Mouse (Mus musculus) liver, embryonic 15.5 days (tissue): Measurements from ENCODE around the gene Olfr820. TPM values are rescaled to one million over a fixed set of nuclear protein-coding genes. Genes with fewer than 3 reads are reported as not detected.
"Not testable (repeated sequence)": the region's sequence is repeated elsewhere in the genome, so short reads cannot be mapped to it uniquely, and the experiment has no call there.

Experiments used
- ATAC-seq: fragments of 200-750 bp; cut with Nextera tagmentation; 2 replicates; pipeline ENCODE4 v1.8.0; 2017; ENCODE audit warnings: moderate number of reproducible peaks, mild to moderate bottlenecking, moderate library complexity; ENCODE audit not compliant: insufficient read depth
- H3K27ac ChIP-seq: fragments of 300-500 bp; sonication (generic); replicated peaks from 2 replicates; pipeline ENCODE4 v1.5.1; 2015; ENCODE audit warnings: mild to moderate bottlenecking, inconsistent platforms
- H3K27me3 ChIP-seq: fragments of 300-500 bp; sonication (generic); 2 replicates; pipeline ENCODE4 v1.6.1; 2015; ENCODE audit warnings: mild to moderate bottlenecking, inconsistent platforms
- H3K36me3 ChIP-seq: fragments of 300-500 bp; sonication (generic); replicated peaks from 2 replicates; pipeline ENCODE4 v1.6.1; 2015; ENCODE audit warnings: moderate library complexity, mild to moderate bottlenecking, inconsistent platforms
- H3K4me1 ChIP-seq: fragments of 300-500 bp; sonication (generic); replicated peaks from 2 replicates; pipeline ENCODE4 v1.6.1; 2015; ENCODE audit warnings: inconsistent platforms
- H3K4me2 ChIP-seq: fragments of 300-500 bp; sonication (generic); 2 replicates; pipeline ENCODE4 v1.6.1; 2015; ENCODE audit warnings: moderate library complexity, mild to moderate bottlenecking, inconsistent platforms
- H3K4me3 ChIP-seq: fragments of 300-500 bp; sonication (generic); replicated peaks from 2 replicates; pipeline ENCODE4 v1.5.1; 2015; ENCODE audit warnings: mild to moderate bottlenecking, inconsistent platforms
- H3K9ac ChIP-seq: fragments of 300-500 bp; sonication (generic); 2 replicates; pipeline ENCODE4 v1.6.1; 2015; ENCODE audit warnings: moderate library complexity, mild to moderate bottlenecking, inconsistent platforms
- H3K9me3 ChIP-seq: fragments of 300-500 bp; sonication (generic); replicated peaks from 2 replicates; pipeline ENCODE4 v1.6.1; 2016; ENCODE audit warnings: inconsistent platforms
- WGBS: fragments of 180-500 bp; shearing (Covaris S2); methylation state at CpG from one replicate; pipeline ENCODE4 v1.1.7; 2015; ENCODE audit warnings: mixed read lengths; ENCODE audit not compliant: insufficient replicate concordance; 5-methylcytosine and 5-hydroxymethylcytosine counted together
- polyA plus RNA-seq: library from polyadenylated mRNA; unstranded; fragments of >200 nt; fragmentation: Nextera tagmentation; extraction: Ambion mirVana; gene quantifications from 2 replicates; pipeline ENCODE4 v1.2.1, GENCODE M21; 2015

The Olfr820 gene
- not detected in 2 replicates for polyA plus RNA-seq

DNA sequence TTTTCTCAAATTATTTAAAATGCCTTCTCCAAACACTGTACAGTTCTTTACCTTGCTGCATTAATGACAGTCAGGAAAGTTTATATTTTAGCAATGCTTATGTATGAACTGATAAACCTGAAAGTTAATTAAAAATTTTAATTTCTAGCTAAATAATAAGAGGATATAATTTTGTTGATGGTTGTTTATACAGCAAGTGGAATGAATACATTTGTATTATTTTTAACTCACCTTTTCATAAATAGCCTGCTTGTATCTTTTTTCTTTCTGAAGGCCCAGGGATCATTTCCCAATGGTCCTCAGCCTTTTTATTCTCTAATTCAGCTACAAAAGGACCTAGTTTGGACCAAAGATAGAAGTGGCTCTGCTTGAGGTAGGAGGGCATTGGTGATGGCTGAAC, at the start of gene Olfr820:
Olfr820 (plus strand) TSS at position 301 of the 400 bp plus-strand sequence.
- no peak for ATAC-seq
- no peaks in the 10 kb centered on the region for H3K36me3 ChIP-seq

GRCm38 (mm10) chr10:129966232-129966631, 46.2 kb upstream of the Olfr820 start:
- not testable (repeated sequence) for ATAC-seq, H3K4me2 ChIP-seq, H3K36me3 ChIP-seq, H3K27ac ChIP-seq, H3K9ac ChIP-seq, H3K9me3 ChIP-seq, H3K4me1 ChIP-seq, H3K4me3 ChIP-seq, H3K27me3 ChIP-seq
- WGBS: 78% methylated on average over 2 of the region's 3 CpGs

More for the DNA sequence above, at the start of gene Olfr820:
- no peak within 1 kb of the TSS for H3K4me3 ChIP-seq
- H3K4me1 ChIP-seq: no peaks in the 10 kb centered on the region
- H3K9ac ChIP-seq: no peak within 1 kb of the TSS
- H3K27ac ChIP-seq: no peak within 1 kb of the TSS
- no peak within 1 kb of the TSS for H3K4me2 ChIP-seq
- H3K27me3 ChIP-seq: no peaks in the 10 kb centered on the region
- no peaks in the 10 kb centered on the region for H3K9me3 ChIP-seq

DNA sequence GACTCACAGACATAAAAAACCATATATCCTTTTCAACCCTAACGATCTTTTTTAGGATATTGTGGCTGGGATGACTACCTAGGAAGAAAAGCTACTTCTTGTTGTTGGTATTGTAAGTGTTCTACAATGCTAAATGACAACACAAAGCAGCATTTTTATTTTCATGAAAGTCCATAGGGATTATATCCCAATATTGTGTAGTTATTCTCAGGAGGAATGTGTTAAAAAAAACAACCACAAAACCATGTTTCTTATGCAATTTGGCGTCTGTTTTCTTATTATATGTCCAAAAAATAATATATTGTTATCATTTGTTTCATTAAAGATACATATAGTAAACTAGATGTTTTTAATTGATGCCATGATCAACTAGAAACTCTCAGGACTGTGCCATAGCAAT, 45.3 kb upstream of the Olfr820 start, which contains the start of gene Olfr819:
Olfr819 (minus strand) TSS at position 101 of the 400 bp plus-strand sequence.
- not testable (repeated sequence) for H3K9ac ChIP-seq, H3K9me3 ChIP-seq, H3K4me1 ChIP-seq, H3K4me3 ChIP-seq, H3K4me2 ChIP-seq, H3K27ac ChIP-seq, H3K27me3 ChIP-seq, ATAC-seq, H3K36me3 ChIP-seq
- WGBS: 50% methylated on average over 2 of the region's 2 CpGs

GRCm38 (mm10) chr10:129972994-129973393, 39.4 kb upstream of the Olfr820 start:
- H3K9ac ChIP-seq, H3K4me1 ChIP-seq, H3K4me3 ChIP-seq, H3K9me3 ChIP-seq, ATAC-seq, H3K27me3 ChIP-seq, H3K27ac ChIP-seq, H3K36me3 ChIP-seq, H3K4me2 ChIP-seq: not testable (repeated sequence)
- WGBS: no CpG with 5 or more reads among the region's 3 CpGs

DNA sequence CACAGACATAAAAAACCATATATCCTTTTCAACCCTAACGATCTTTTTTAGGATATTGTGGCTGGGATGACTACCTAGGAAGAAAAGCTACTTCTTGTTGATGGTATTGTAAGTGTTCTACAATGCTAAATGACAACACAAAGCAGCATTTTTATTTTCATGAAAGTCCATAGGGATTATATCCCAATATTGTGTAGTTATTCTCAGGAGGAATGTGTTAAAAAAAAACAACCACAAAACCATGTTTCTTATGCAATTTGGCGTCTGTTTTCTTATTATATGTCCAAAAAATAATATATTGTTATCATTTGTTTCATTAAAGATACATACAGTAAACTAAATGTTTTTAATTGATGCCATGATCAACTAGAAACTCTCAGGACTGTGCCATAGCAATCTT, 36.4 kb upstream of the Olfr820 start, which contains the start of gene Olfr247:
Olfr247 (minus strand) TSS at position 101 of the 400 bp plus-strand sequence.
- not testable (repeated sequence) for H3K27ac ChIP-seq, H3K27me3 ChIP-seq, H3K9me3 ChIP-seq, H3K4me2 ChIP-seq, ATAC-seq, H3K36me3 ChIP-seq, H3K9ac ChIP-seq, H3K4me1 ChIP-seq, H3K4me3 ChIP-seq
- WGBS: no CpG with 5 or more reads among the region's 2 CpGs

- H3K27me3 ChIP-seq, H3K4me1 ChIP-seq, H3K9me3 ChIP-seq, H3K4me2 ChIP-seq, H3K4me3 ChIP-seq, ATAC-seq, H3K27ac ChIP-seq, H3K36me3 ChIP-seq, H3K9ac ChIP-seq: not testable (repeated sequence)
- no CpG with 5 or more reads among the region's 3 CpGs for WGBS
Measured at GRCm38 (mm10) chr10:129981867-129982266, 30.6 kb upstream of the Olfr820 start.

GRCm38 (mm10) chr10:129984962-129985361, 27.5 kb upstream of the Olfr820 start, which contains the start of gene Gm10310:
Gm10310 (minus strand) TSS chr10:129985062.
- H3K27me3 ChIP-seq, H3K27ac ChIP-seq, H3K36me3 ChIP-seq, H3K4me3 ChIP-seq, H3K4me2 ChIP-seq, H3K9ac ChIP-seq, H3K9me3 ChIP-seq, ATAC-seq, H3K4me1 ChIP-seq: not testable (repeated sequence)
- WGBS: no CpG with 5 or more reads among the region's 1 CpGs

DNA sequence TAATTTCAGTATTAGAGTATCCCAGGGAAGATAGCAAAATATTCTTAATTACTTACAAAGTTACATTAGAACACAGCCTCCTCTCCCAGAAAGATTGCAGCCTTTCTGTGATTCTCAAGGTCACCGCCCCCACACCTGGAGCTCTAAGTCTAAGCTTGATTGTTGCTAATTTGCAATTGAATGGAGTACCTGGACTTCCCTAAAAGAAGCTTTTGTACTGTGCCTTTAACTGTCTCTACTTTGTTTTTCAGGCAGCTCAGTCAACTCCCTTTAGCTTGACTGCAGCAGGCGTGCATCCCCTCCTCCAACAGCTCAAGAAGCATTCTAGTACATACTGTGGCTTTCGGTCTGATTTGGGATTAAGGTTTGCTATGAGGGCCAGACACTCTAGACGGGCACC, 8.3 kb upstream of the Olfr820 start:
- ATAC-seq, H3K4me1 ChIP-seq, H3K4me2 ChIP-seq, H3K36me3 ChIP-seq, H3K9me3 ChIP-seq, H3K9ac ChIP-seq, H3K4me3 ChIP-seq, H3K27me3 ChIP-seq, H3K27ac ChIP-seq: not testable (repeated sequence)
- WGBS: 60% methylated on average over 4 of the region's 4 CpGs

GRCm38 (mm10) chr10:130005366-130005765, 7.1 kb upstream of the Olfr820 start:
- not testable (repeated sequence) for H3K4me3 ChIP-seq, ATAC-seq, H3K9me3 ChIP-seq, H3K27ac ChIP-seq, H3K4me1 ChIP-seq, H3K9ac ChIP-seq, H3K4me2 ChIP-seq, H3K36me3 ChIP-seq, H3K27me3 ChIP-seq
- 71% methylated on average over 4 of the region's 4 CpGs for WGBS

- no peaks in the 10 kb centered on the region for H3K27me3 ChIP-seq
- no peak within 1 kb of the TSS for H3K9ac ChIP-seq
- H3K27ac ChIP-seq: no peak within 1 kb of the TSS
- H3K4me2 ChIP-seq: no peak within 1 kb of the TSS
- H3K9me3 ChIP-seq: no peaks in the 10 kb centered on the region
- H3K4me3 ChIP-seq: no peak within 1 kb of the TSS
- H3K36me3 ChIP-seq: no peaks in the 10 kb centered on the region
- no peak for ATAC-seq
- H3K4me1 ChIP-seq: no peaks in the 10 kb centered on the region
Measured at GRCm38 (mm10) chr10:130030048-130030447, 17.6 kb downstream of the Olfr820 start, which contains the start of gene Olfr821. Olfr821 (plus strand) TSS chr10:130030348.

DNA sequence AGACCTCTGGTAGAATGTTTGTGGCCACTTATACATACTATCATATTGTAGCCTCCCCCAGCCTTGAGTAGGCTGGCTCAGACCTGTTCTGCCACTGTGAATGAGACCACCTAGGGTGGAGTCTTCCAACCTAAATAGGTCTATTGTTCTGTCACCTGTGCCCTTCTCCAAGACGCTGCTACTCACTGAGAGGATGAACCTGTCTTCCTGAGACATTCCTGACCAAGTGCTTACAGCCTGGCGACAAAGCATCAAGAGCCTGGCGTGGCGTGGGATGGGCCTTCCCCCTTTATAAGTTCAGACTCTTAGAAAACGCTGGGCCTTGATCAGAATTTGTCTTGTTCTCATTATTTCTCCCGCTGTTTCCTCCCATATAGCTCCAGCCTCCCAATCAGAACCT, 24.7 kb downstream of the Olfr820 start:
- Histone ChIP-seq H3K4me1 (no peaks in the 10 kb centered on the region), H3K36me3 (no peaks in the 10 kb centered on the region), H3K27me3 (no peaks in the 10 kb centered on the region), H3K9ac (no peak overlapping the region), H3K4me2 (no peak overlapping the region), H3K4me3 (no peak overlapping the region), H3K27ac (no peak overlapping the region), H3K9me3 (no peaks in the 10 kb centered on the region)
- no peak for ATAC-seq
- WGBS: 56% methylated on average over 6 of the region's 6 CpGs
